Mouse (Mus musculus) bone marrow, adult 2 months (tissue): ENCODE measurements around the gene Tbx4.

Experiments used
- CTCF ChIP-seq: fragments of 200-500 bp; IDR thresholded peaks from 2 replicates; pipeline ENCODE4 v1.5.1; 2011; ENCODE audit warnings: low read length, control low read depth; ENCODE audit not compliant: control insufficient read depth, insufficient read depth
- POLR2A ChIP-seq: fragments of 200-500 bp; IDR thresholded peaks from 2 replicates; pipeline ENCODE4 v1.6.1; 2011; ENCODE audit warnings: low read depth, mild to moderate bottlenecking, control low read depth, low read length, borderline replicate concordance; ENCODE audit not compliant: control insufficient read depth

DNA sequence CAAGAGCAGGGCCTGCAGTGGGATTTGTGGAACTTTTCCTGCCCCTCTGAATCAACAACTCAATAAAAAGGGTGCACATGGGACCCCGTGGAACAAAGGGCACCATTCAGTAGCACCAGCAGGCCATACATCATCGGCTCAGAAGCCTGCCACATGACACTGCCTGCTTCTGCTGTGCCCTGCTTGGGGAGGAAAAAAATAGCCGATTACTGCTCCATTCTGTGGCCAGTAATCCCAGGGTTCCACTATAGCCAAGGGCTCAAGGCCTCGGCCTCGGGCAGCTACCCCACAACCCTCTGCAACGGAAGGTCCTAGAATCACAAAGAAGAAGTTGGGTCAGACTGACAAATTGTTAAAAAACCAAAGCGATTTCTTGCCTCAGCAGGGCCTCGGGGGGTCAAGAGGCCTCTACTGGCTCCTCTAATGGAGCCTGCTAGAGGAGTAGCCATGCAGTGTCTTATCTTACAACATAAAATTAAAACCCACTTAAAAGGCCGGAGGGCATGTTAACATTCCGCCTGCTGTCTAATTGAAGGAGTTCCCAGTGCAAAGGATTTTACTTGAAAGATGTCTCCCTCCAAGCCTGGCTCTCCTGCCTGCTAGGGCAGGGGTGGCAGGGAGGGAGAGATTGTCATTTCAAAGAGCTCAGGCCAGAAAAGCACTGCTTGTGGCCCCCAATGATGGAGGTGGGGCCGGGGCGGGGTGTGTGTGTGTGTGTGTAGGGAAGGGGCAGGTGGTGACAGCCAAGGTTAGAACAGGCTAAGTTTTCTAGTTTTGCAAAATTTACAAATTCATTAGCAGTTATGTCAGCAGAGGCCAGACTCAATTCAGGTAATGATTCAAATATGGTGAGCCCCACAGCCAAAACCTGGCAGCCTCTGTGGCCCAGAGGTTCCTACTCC, 31.1 kb downstream of the Tbx4 start:
- TF ChIP-seq POLR2A (no peak), CTCF (no peak)
